Mouse (Mus musculus) heart, embryonic 13.5 days (tissue): ENCODE measurements at regions not wholly inside any gene's neighbourhood (a gene's known extent, or its start where the extent isn't known, plus 50 kb on each side); places are given as distances from the start of the nearest gene placed in this dataset.

Experiments
- ATAC-seq: fragments of 200-750 bp; cut with Nextera tagmentation; 2 replicates; pipeline ENCODE4 v1.8.0; 2017; ENCODE audit warnings: moderate TSS enrichment; ENCODE audit not compliant: insufficient number of reproducible peaks, low FRiP score, low TSS enrichment; ENCODE audit errors: extremely low read depth
- H3K27ac ChIP-seq: fragments of 300-500 bp; sonication (generic); replicated peaks from 2 replicates; pipeline ENCODE4 v1.5.1; 2015; ENCODE audit warnings: moderate library complexity, mild to moderate bottlenecking, inconsistent platforms
- H3K27me3 ChIP-seq: fragments of 300-500 bp; sonication (generic); replicated peaks from 2 replicates; pipeline ENCODE4 v1.6.1; 2015; ENCODE audit warnings: mild to moderate bottlenecking, inconsistent platforms
- H3K36me3 ChIP-seq: fragments of 300-500 bp; sonication (generic); 2 replicates; pipeline ENCODE4 v1.6.1; 2015; ENCODE audit warnings: mild to moderate bottlenecking, inconsistent platforms
- H3K4me1 ChIP-seq: fragments of 300-500 bp; sonication (generic); 2 replicates; pipeline ENCODE4 v1.6.1; 2015; ENCODE audit warnings: inconsistent platforms
- H3K4me2 ChIP-seq: fragments of 300-500 bp; sonication (generic); 2 replicates; pipeline ENCODE4 v1.6.1; 2015; ENCODE audit warnings: inconsistent platforms, mild to moderate bottlenecking, moderate library complexity
- H3K4me3 ChIP-seq: fragments of 300-500 bp; sonication (generic); 2 replicates; pipeline ENCODE4 v1.5.1; 2015; ENCODE audit warnings: moderate library complexity, mild to moderate bottlenecking, inconsistent platforms
- H3K9ac ChIP-seq: fragments of 300-500 bp; sonication (generic); 2 replicates; pipeline ENCODE4 v1.6.1; 2015; ENCODE audit warnings: inconsistent platforms, mild to moderate bottlenecking, moderate library complexity
- H3K9me3 ChIP-seq: fragments of 300-500 bp; sonication (generic); 2 replicates; pipeline ENCODE4 v1.6.1; 2016; ENCODE audit warnings: inconsistent platforms
- WGBS: fragments of 180-500 bp; shearing (Covaris S2); methylation state at CpG from one replicate; pipeline ENCODE4 v1.1.7; 2015; ENCODE audit warnings: mixed read lengths; 5-methylcytosine and 5-hydroxymethylcytosine counted together

GRCm38 (mm10) chr6:126481257-126481656 is 54.0 kb downstream of the Kcna5 start:
- no peak overlapping the region for H3K4me2 ChIP-seq
- no peaks in the 10 kb centered on the region for H3K27me3 ChIP-seq
- H3K4me1 ChIP-seq = peaks cover 12% of the 10 kb centered on the region
- H3K4me3 ChIP-seq = no peak overlapping the region
- H3K36me3 ChIP-seq = no peaks in the 10 kb centered on the region
- H3K9ac ChIP-seq = no peak overlapping the region
- H3K27ac ChIP-seq = no peak overlapping the region
- no peak for ATAC-seq
- no peaks in the 10 kb centered on the region for H3K9me3 ChIP-seq
- 57% methylated on average over 6 of the region's 6 CpGs for WGBS

GRCm38 (mm10) chr6:126477506-126477905 is 57.7 kb downstream of the Kcna5 start:
- Histone ChIP-seq H3K4me1 (0 out of 2 replicates have a peak, but pooled peaks cover 4% of the 10 kb centered on the region), H3K4me2 (no peak overlapping the region), H3K9me3 (no peaks in the 10 kb centered on the region), H3K27me3 (no peaks in the 10 kb centered on the region), H3K9ac (no peak overlapping the region), H3K36me3 (no peaks in the 10 kb centered on the region), H3K27ac (no peak overlapping the region), H3K4me3 (no peak overlapping the region)
- no peak for ATAC-seq
- 37% methylated on average over 2 of the region's 2 CpGs for WGBS

- H3K9me3 ChIP-seq = no peaks in the 10 kb centered on the region
- H3K4me2 ChIP-seq = no peak overlapping the region
- ATAC-seq = no peak
- WGBS = 81% methylated on average over 1 of the region's 1 CpGs
- no peak overlapping the region for H3K4me3 ChIP-seq
- H3K9ac ChIP-seq = no peak overlapping the region
- no peaks in the 10 kb centered on the region for H3K27me3 ChIP-seq
- H3K4me1 ChIP-seq = 0 out of 2 replicates have a peak, but pooled peaks cover 4% of the 10 kb centered on the region
- H3K36me3 ChIP-seq = no peaks in the 10 kb centered on the region
- H3K27ac ChIP-seq = no peak overlapping the region
Measured at GRCm38 (mm10) chr6:126476758-126477157, 58.5 kb downstream of the Kcna5 start.

DNA sequence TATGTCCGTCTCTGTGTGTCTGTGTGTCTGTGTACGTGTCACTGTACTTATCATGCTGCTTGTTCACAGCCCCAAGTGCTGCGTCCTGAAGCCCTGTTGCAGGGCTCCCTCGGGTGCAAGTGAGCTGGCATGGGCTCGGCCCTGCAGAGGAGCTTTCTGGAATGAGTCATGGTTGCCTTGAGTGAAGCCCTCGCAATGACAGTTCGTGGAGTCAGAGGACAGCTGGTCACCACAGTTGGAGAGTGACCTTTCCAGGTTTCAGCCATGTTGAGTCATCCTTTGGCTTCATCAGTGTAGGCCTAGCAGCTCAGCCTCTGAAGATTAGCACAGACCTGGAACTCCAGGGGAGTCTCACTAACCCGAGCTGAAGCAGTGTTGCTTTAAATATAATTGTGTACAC is 59.7 kb downstream of the Kcna5 start:
- Histone ChIP-seq H3K4me1 (peaks cover 4% of the 10 kb centered on the region; the same call in 1 of the 2 replicates), H3K9me3 (no peaks in the 10 kb centered on the region), H3K9ac (no peak overlapping the region), H3K36me3 (no peaks in the 10 kb centered on the region), H3K27me3 (no peaks in the 10 kb centered on the region), H3K4me2 (no peak overlapping the region), H3K4me3 (no peak overlapping the region), H3K27ac (no peak overlapping the region)
- 55% methylated on average over 8 of the region's 8 CpGs for WGBS
- ATAC-seq = no peak

- no peaks in the 10 kb centered on the region for H3K4me1 ChIP-seq
- no peaks in the 10 kb centered on the region for H3K9me3 ChIP-seq
- H3K27me3 ChIP-seq = no peaks in the 10 kb centered on the region
- H3K27ac ChIP-seq = no peak overlapping the region
- H3K9ac ChIP-seq = no peak overlapping the region
- no peaks in the 10 kb centered on the region for H3K36me3 ChIP-seq
- no peak overlapping the region for H3K4me2 ChIP-seq
- H3K4me3 ChIP-seq = no peak overlapping the region
- ATAC-seq = no peak
- WGBS = 31% methylated on average over 1 of the region's 1 CpGs
Measured at GRCm38 (mm10) chr6:126453751-126454150, 81.5 kb downstream of the Kcna5 start.

- Histone ChIP-seq H3K4me2 (no peak overlapping the region), H3K27ac (no peak overlapping the region), H3K9me3 (no peaks in the 10 kb centered on the region), H3K4me1 (no peaks in the 10 kb centered on the region), H3K36me3 (no peaks in the 10 kb centered on the region), H3K9ac (no peak overlapping the region), H3K27me3 (0 out of 2 replicates have a peak, but pooled peaks cover 3% of the 10 kb centered on the region), H3K4me3 (no peak overlapping the region)
- 26% methylated on average over 3 of the region's 3 CpGs for WGBS
- ATAC-seq = no peak
Measured at GRCm38 (mm10) chr6:126445519-126445918, 89.7 kb downstream of the Kcna5 start.

DNA sequence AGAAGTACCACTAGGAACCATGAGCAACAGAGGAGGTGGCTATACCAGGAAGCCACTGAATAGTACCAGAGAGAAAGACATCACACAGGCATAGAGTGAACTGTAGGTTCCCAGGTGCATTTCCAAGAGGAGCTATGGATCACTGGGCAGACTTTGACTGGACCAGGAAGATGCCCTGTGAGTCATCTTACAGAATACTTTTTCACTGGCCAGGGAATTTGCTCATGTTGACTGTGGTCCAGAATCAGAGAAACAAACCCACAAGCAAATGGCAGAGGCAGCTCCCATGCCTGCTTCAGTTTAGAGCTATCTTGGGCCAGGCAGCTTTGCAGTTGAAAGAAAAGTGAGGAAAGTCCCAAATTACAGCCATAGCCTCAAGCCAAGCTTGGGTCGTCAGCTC is 95.0 kb downstream of the Kcna5 start:
- WGBS = 81% methylated on average over 1 of the region's 1 CpGs
- no peak overlapping the region for H3K4me2 ChIP-seq
- no peaks in the 10 kb centered on the region for H3K36me3 ChIP-seq
- 0 out of 2 replicates have a peak, but pooled peaks cover 3% of the 10 kb centered on the region for H3K27me3 ChIP-seq
- no peak overlapping the region for H3K4me3 ChIP-seq
- H3K4me1 ChIP-seq = no peaks in the 10 kb centered on the region
- no peak overlapping the region for H3K27ac ChIP-seq
- no peaks in the 10 kb centered on the region for H3K9me3 ChIP-seq
- H3K9ac ChIP-seq = no peak overlapping the region
- no peak for ATAC-seq

DNA sequence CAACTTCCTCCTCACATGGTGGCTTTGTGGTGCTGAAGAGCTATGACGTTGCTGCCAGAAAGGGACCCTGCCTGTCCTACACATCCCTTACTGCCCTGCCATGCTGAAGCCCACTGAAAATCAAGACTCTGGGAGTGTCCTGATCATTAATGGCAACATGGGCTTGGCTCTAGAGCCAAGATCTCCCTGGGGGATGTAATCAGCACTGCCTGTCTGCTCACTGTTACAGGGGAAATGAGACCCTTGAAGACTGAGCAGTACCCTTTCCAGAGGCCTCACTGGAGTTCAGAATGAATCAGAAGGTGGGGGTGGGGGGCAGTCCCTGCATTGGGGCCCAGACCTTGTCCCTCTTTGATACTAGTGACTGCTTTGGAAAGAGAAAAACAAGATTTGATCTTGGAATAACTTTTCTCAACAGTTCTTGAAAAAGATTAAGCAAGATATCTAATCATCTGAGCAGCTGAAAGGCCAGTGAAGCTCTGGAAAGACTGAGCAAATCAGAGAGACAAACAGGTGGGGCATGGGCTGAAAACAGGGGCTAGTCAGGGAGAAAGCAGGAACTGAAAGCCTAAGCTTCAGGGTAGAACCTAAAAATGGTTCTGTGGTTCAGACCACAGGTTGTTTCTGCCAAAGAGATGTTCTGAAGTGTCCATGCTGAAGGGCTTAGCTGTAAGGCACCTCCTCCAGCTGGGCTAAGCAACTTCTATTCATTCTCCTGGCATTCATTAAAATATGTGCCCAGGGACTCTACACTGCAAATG is 97.1 kb downstream of the Kcna5 start:
- Histone ChIP-seq H3K9ac (no peak overlapping the region), H3K9me3 (no peaks in the 10 kb centered on the region), H3K4me1 (no peaks in the 10 kb centered on the region), H3K4me3 (no peak overlapping the region), H3K27ac (no peak overlapping the region), H3K36me3 (no peaks in the 10 kb centered on the region), H3K27me3 (peaks cover 8% of the 10 kb centered on the region; the same call in 1 of the 2 replicates), H3K4me2 (no peak overlapping the region)
- WGBS = 43% methylated on average over 1 of the region's 1 CpGs
- ATAC-seq = no peak

GRCm38 (mm10) chr6:126427208-126427607 is 108.0 kb downstream of the Kcna5 start:
- Histone ChIP-seq H3K4me2 (no peak overlapping the region), H3K4me1 (no peaks in the 10 kb centered on the region)
- no peak for ATAC-seq

DNA sequence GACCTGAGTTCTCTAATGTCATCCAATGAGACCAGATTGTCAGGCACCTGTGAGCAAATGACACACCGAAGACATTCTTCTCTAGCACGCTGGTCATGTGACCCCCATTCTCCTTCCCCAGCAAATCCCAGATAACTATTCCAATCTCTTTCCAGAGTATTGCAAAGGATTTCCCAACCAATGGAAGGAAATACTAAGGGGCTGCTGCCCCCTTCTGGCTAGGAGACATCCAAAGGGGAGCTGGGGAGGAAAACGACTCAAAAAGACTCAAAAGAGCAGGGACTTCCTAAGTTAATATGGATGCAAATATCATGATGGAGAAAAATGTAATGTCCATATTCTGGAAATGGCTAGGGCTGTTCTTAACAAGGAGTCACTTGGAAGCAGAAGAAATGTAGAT is 129.5 kb downstream of the Kcna5 start:
- peaks cover 39% of the 10 kb centered on the region for H3K4me1 ChIP-seq
- no peak overlapping the region for H3K27ac ChIP-seq
- no peak overlapping the region for H3K9ac ChIP-seq
- H3K4me3 ChIP-seq = no peak overlapping the region
- no peak overlapping the region for H3K4me2 ChIP-seq
- 25% methylated on average over 3 of the region's 3 CpGs for WGBS
- ATAC-seq = no peak
- H3K9me3 ChIP-seq = no peaks in the 10 kb centered on the region
- no peaks in the 10 kb centered on the region for H3K36me3 ChIP-seq
- no peaks in the 10 kb centered on the region for H3K27me3 ChIP-seq

More at GRCm38 (mm10) chr6:126427208-126427607, 108.0 kb downstream of the Kcna5 start:
- Histone ChIP-seq H3K9me3 (no peaks in the 10 kb centered on the region), H3K36me3 (no peaks in the 10 kb centered on the region), H3K27me3 (no peaks in the 10 kb centered on the region), H3K27ac (no peak overlapping the region), H3K9ac (no peak overlapping the region), H3K4me3 (no peak overlapping the region)

- Histone ChIP-seq H3K27ac (no peak overlapping the region), H3K4me1 (peaks cover 44% of the 10 kb centered on the region), H3K36me3 (no peaks in the 10 kb centered on the region), H3K4me3 (no peak overlapping the region), H3K4me2 (no peak overlapping the region), H3K9ac (no peak overlapping the region), H3K9me3 (no peaks in the 10 kb centered on the region), H3K27me3 (no peaks in the 10 kb centered on the region)
- WGBS = 69% methylated on average over 12 of the region's 12 CpGs
- ATAC-seq = no peak
Measured at GRCm38 (mm10) chr6:126404331-126405070, 130.7 kb downstream of the Kcna5 start.
